ENCODE assay signal across 31 mouse cellular contexts in the genomic region with DNA sequence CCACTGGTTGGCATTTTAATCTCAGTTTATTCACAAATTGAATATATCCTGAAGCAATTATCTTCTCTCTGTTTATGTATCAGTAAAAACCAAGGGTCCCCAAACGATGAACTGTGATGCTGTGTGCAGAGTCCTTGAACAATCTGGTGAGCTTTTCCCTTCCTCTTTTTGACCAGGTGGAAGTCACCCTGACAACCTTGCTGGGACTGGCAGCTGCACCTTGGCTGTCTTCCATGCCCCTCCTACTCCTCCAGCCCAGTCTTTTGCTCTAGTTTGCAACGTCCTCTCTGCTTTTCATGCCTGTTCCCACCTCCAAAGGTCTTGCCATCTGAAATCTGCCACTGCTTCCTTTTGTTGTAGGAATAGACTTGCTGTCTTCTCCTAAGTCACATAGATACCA. TPM values are rescaled to one million over a fixed set of nuclear protein-coding genes. Genes with fewer than 3 reads are reported as not detected.
DNase-seq lines count a peak whose midpoint lies in the region; ATAC-seq and TF ChIP-seq lines count a peak whose summit lies in the region.
"Had no signal": no experiment of that assay in that cellular context is flagged by ENCODE, and none has a peak within 500 bp of the region (broad histone marks: within the 10 kb centered on the region; RNA-seq: fewer than 3 reads in every experiment).

No protein-coding gene starts in this region.

- H3K4me1 ChIP-seq in lung, embryonic 14.5 days (ENCODE audit: insufficient read depth), result no peaks in the 10 kb centered on the region
- peaks cover 4% of the 10 kb centered on the region; the same call in 1 of the 2 replicates for H3K4me1 ChIP-seq in forebrain, embryonic 11.5 days (replicated peaks; ENCODE audit: control insufficient read depth, insufficient read depth, low read length)
- H3K4me1 ChIP-seq: embryonic facial prominence, embryonic 12.5 days; intestine, embryonic 15.5 days; limb, embryonic 13.5 days; liver, embryonic 12.5 days; megakaryocyte, embryonic 14.5 days had no signal

- no peaks in the 10 kb centered on the region for H3K27me3 ChIP-seq in lung, embryonic 14.5 days (ENCODE audit: insufficient read depth, low read length)
- no peaks in the 10 kb centered on the region for H3K27me3 ChIP-seq in forebrain, embryonic 11.5 days (ENCODE audit: control insufficient read depth, insufficient read depth, low read length)
- H3K27me3 ChIP-seq: embryonic facial prominence, embryonic 12.5 days; forebrain, embryonic 13.5 days; intestine, embryonic 15.5 days; limb, embryonic 13.5 days; liver, embryonic 12.5 days; neural tube, embryonic 12.5 days had no signal

- H3K9ac ChIP-seq in lung, embryonic 14.5 days, result no peak overlapping the region
- no peak overlapping the region for H3K9ac ChIP-seq in forebrain, embryonic 11.5 days (ENCODE audit: low read length)
- H3K9ac ChIP-seq: embryonic facial prominence, embryonic 12.5 days; forebrain, embryonic 13.5 days; intestine, embryonic 15.5 days; limb, embryonic 13.5 days; liver, embryonic 12.5 days; neural tube, embryonic 12.5 days had no signal

- no peak overlapping the region for H3K27ac ChIP-seq in lung, embryonic 14.5 days (ENCODE audit: low read depth)
- H3K27ac ChIP-seq in forebrain, embryonic 11.5 days (ENCODE audit: low read depth, low read length), result no peak overlapping the region
- H3K27ac ChIP-seq: embryonic facial prominence, embryonic 12.5 days; forebrain, embryonic 13.5 days; hindbrain, embryonic 10.5 days; intestine, embryonic 15.5 days; limb, embryonic 13.5 days; liver, embryonic 12.5 days; neural tube, embryonic 12.5 days had no signal

- no peak for TF ChIP-seq CTCF in lung, embryonic 14.5 days (IDR thresholded peaks at IDR 0.05; ENCODE audit: low read depth)

- H3K4me3 ChIP-seq in lung, embryonic 14.5 days (ENCODE audit: low read depth, low read length), result no peak overlapping the region
- no peak overlapping the region for H3K4me3 ChIP-seq in forebrain, embryonic 11.5 days (ENCODE audit: low read depth, low read length)
- H3K4me3 ChIP-seq: embryonic facial prominence, embryonic 12.5 days; erythroblast, embryonic 14.5 days; forebrain, embryonic 13.5 days; hindbrain, embryonic 10.5 days; intestine, embryonic 15.5 days; limb, embryonic 13.5 days; liver, embryonic 12.5 days; megakaryocyte, embryonic 14.5 days; neural tube, embryonic 12.5 days had no signal

- ATAC-seq in lung, embryonic 14.5 days (ENCODE audit: insufficient read depth), result no peak
- 0 out of 2 replicates have a peak, but pooled peaks have one; percentile 36 for ATAC-seq in common myeloid progenitor, adult 5-6 weeks (replicated peaks; ENCODE audit: low read depth, poor library complexity, severe bottlenecking)
- ATAC-seq in forebrain, embryonic 11.5 days (replicated peaks; ENCODE audit: low FRiP score), result no peak
- ATAC-seq: CD4-positive, CD25-positive, alpha-beta regulatory T cell, adult 4 months; forebrain, embryonic 13.5 days; hindbrain, embryonic 16.5 days; intestine, embryonic 15.5 days; liver, embryonic 12.5 days had no signal

- no peaks in the 10 kb centered on the region for H3K36me3 ChIP-seq in lung, embryonic 14.5 days (ENCODE audit: insufficient read depth)
- H3K36me3 ChIP-seq in forebrain, embryonic 11.5 days (ENCODE audit: control insufficient read depth, insufficient read depth, low read length), result no peaks in the 10 kb centered on the region
- H3K36me3 ChIP-seq: embryonic facial prominence, embryonic 12.5 days; hindbrain, embryonic 10.5 days; intestine, embryonic 15.5 days; limb, embryonic 13.5 days; liver, embryonic 12.5 days; neural tube, embryonic 12.5 days had no signal

- DNase-seq in cerebellum, postnatal 10 days, result peak; percentile 27 to 34
- no peak for DNase-seq in cerebellum, postnatal 25 days
- DNase-seq in lung, embryonic 14.5 days, result peak; percentile 19
- DNase-seq in lung, postnatal 36 days, result no peak
- peak; percentile 79 to 87 for DNase-seq in kidney, postnatal 25 days
- DNase-seq in forebrain, embryonic 11.5 days (ENCODE audit: low spot score), result no peak
- no peak for DNase-seq in left cerebral cortex, adult 9 months (ENCODE audit: low spot score in 2 of 2)
- DNase-seq: adrenal gland, postnatal 10 days; cerebellum, adult 9-10 months; lung, postnatal 14 days; thymus, postnatal 14 days had no signal

- no peaks in the 10 kb centered on the region for H3K9me3 ChIP-seq in lung, embryonic 14.5 days (ENCODE audit: low read depth, low read length)
- H3K9me3 ChIP-seq in forebrain, embryonic 11.5 days (ENCODE audit: control insufficient read depth, low read length), result no peaks in the 10 kb centered on the region
- H3K9me3 ChIP-seq: embryonic facial prominence, embryonic 12.5 days; forebrain, embryonic 13.5 days; hindbrain, embryonic 10.5 days; intestine, embryonic 15.5 days; liver, embryonic 12.5 days; neural tube, embryonic 12.5 days had no signal

- no peak overlapping the region for H3K4me2 ChIP-seq in lung, embryonic 14.5 days
- no peak overlapping the region for H3K4me2 ChIP-seq in forebrain, embryonic 11.5 days (ENCODE audit: low read depth, low read length, severe bottlenecking)
- H3K4me2 ChIP-seq: embryonic facial prominence, embryonic 12.5 days; forebrain, embryonic 13.5 days; heart, embryonic 11.5 days; intestine, embryonic 15.5 days; limb, embryonic 13.5 days; liver, embryonic 12.5 days; neural tube, embryonic 12.5 days had no signal

- WGBS in lung, embryonic 14.5 days, result 17% methylated on average over 2 of the region's 2 CpGs
- 45% methylated on average over 2 of the region's 2 CpGs for WGBS in forebrain, embryonic 11.5 days

RNA-seq across cellular contexts. Expression of gene Kcnj1, which starts 3.5 kb away (rescaled TPM):
- not detected in 2 replicates for polyA plus RNA-seq in lung, embryonic 14.5 days (2014; fragmentation: Nextera tagmentation; extraction: Ambion mirVana)
- 0.82 TPM in 1 of 2 replicates, not detected in the other for total RNA-seq in common myeloid progenitor, adult 5-6 weeks (2017)
- polyA plus RNA-seq in forebrain, embryonic 11.5 days (2014; fragmentation: Nextera tagmentation; extraction: Ambion mirVana), result not detected in 2 replicates
- total RNA-seq: adrenal gland, postnatal 10 days; gastrocnemius, adult 8-10 months; left cerebral cortex, postnatal 25 days; MEL had no signal
- polyA plus RNA-seq: CD4-positive, CD25-positive, alpha-beta regulatory T cell, adult 4 months; embryonic facial prominence, embryonic 12.5 days; erythroblast, embryonic 14.5 days; forebrain, embryonic 13.5 days; gonadal fat pad, adult 2 months; heart, postnatal 0 days; hindbrain, embryonic 10.5 days; hindbrain, embryonic 16.5 days; intestine, embryonic 15.5 days; limb, embryonic 13.5 days; liver, embryonic 12.5 days; midbrain, embryonic 14.5 days; neural tube, embryonic 12.5 days; stomach, embryonic 14.5 days had no signal

RNA-seq across cellular contexts. Expression of gene Kcnj5, which starts 24.7 kb away (rescaled TPM):
- 0.32 and 0.99 TPM in 2 replicates for polyA plus RNA-seq in lung, embryonic 14.5 days (2014; fragmentation: Nextera tagmentation; extraction: Ambion mirVana)
- total RNA-seq in common myeloid progenitor, adult 5-6 weeks (2017), result 4.2 and 5.3 TPM in 2 replicates
- polyA plus RNA-seq in forebrain, embryonic 11.5 days (2014; fragmentation: Nextera tagmentation; extraction: Ambion mirVana), result 0.88 and 1.1 TPM in 2 replicates
- total RNA-seq: gastrocnemius, adult 8-10 months; MEL had no signal
- polyA plus RNA-seq: CD4-positive, CD25-positive, alpha-beta regulatory T cell, adult 4 months; erythroblast, embryonic 14.5 days had no signal

Comparison
In these comparisons a context has a peak if more than half of its experiments do, and no peak if none do; other contexts are left out.
1. DNase-seq: peak in cerebellum, postnatal 10 days (2 of 2), lung, embryonic 14.5 days (single experiment) and kidney, postnatal 25 days (2 of 2); none in cerebellum, postnatal 25 days (0 of 2), lung, postnatal 36 days (single experiment), forebrain, embryonic 11.5 days (single experiment) and left cerebral cortex, adult 9 months (0 of 2).